Mouse (Mus musculus) forebrain, postnatal 0 days (tissue): ENCODE measurements at regions not wholly inside any gene's neighbourhood (a gene's known extent, or its start where the extent isn't known, plus 50 kb on each side); places are given as distances from the start of the nearest gene placed in this dataset.

ENCODE experiments used
- ATAC-seq: fragments of 200-750 bp; cut with Nextera tagmentation; 2 replicates; pipeline ENCODE4 v1.8.0; 2017; ENCODE audit warnings: mild to moderate bottlenecking, moderate library complexity
- DNase-seq: peaks from one replicate; pipeline ENCODE4 v3.0.0-alpha.2; 2015
- H3K27ac ChIP-seq: fragments of 300-500 bp; sonication (generic); 2 replicates; pipeline ENCODE4 v1.5.1; 2014; ENCODE audit warnings: low read depth, mild to moderate bottlenecking, antibody characterized with exemption, low read length, moderate library complexity, mixed read lengths
- H3K27me3 ChIP-seq: fragments of 300-500 bp; sonication (generic); 2 replicates; pipeline ENCODE4 v1.6.1; 2014; ENCODE audit warnings: mild to moderate bottlenecking, low read length, mixed read lengths; ENCODE audit not compliant: insufficient read depth
- H3K36me3 ChIP-seq: fragments of 300-500 bp; sonication (generic); 2 replicates; pipeline ENCODE4 v1.6.1; 2014; ENCODE audit warnings: mild to moderate bottlenecking, moderate library complexity; ENCODE audit not compliant: insufficient read depth
- H3K4me1 ChIP-seq: fragments of 300-500 bp; sonication (generic); 2 replicates; pipeline ENCODE4 v1.6.1; 2014; ENCODE audit warnings: antibody characterized with exemption; ENCODE audit not compliant: insufficient read depth
- H3K4me2 ChIP-seq: fragments of 300-500 bp; sonication (generic); 2 replicates; pipeline ENCODE4 v1.6.1; 2014; ENCODE audit warnings: low read depth, mild to moderate bottlenecking, moderate library complexity
- H3K4me3 ChIP-seq: fragments of 300-500 bp; sonication (generic); 2 replicates; pipeline ENCODE4 v1.5.1; 2014; ENCODE audit warnings: low read depth, low read length, mixed read lengths
- H3K9ac ChIP-seq: fragments of 300-500 bp; sonication (generic); 2 replicates; pipeline ENCODE4 v1.6.1; 2014; ENCODE audit warnings: mild to moderate bottlenecking
- H3K9me3 ChIP-seq: fragments of 300-500 bp; sonication (generic); 2 replicates; pipeline ENCODE4 v1.6.1; 2016; ENCODE audit warnings: low read length
- CTCF ChIP-seq: sonication (generic); IDR thresholded peaks from 2 replicates; pipeline ENCODE4 v1.5.1; 2016; ENCODE audit warnings: antibody characterized with exemption, control low read depth, low read depth
- WGBS: fragments of 180-500 bp; shearing (Covaris S2); extraction: QIAGEN DNeasy Blood & Tissue Kit; methylation state at CpG from one replicate; pipeline ENCODE4 v1.1.7; 2014; 5-methylcytosine and 5-hydroxymethylcytosine counted together

DNA sequence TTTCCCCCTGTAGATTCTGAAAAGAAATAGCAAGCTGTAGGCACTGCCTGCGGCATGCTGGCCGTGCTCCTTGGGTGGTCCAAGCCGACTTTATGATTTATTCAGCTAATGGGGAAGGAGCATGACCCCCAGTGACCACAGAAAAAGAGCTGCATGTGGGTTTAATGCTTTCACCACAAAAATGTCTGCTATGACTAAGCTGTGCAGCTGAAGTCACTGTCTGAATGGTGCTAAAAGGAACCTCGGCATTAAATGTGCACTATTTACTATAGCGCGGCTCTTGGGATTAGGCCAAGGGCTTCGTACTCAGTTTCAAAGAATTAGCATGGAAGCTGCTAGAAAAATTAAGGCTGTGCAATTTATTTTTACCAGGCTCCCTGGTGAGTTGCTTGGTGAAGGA lies 178.8 kb upstream of the Gypa start:
- no peaks in the 10 kb centered on the region for H3K9me3 ChIP-seq
- WGBS = 2% methylated on average over 7 of the region's 7 CpGs
- H3K9ac ChIP-seq = peak overlapping the region; percentile 56; the same call in 1 of the 2 replicates
- no peak for TF ChIP-seq CTCF
- ATAC-seq (peak; percentile 61), DNase-seq (peak; percentile 66)
- peak overlapping the region; percentile 46 for H3K4me2 ChIP-seq
- H3K27ac ChIP-seq = 0 out of 2 replicates have a peak overlapping the region, but pooled peaks have one; percentile 0
- H3K36me3 ChIP-seq = no peaks in the 10 kb centered on the region
- H3K4me1 ChIP-seq = peaks cover 4% of the 10 kb centered on the region; the same call in 1 of the 2 replicates
- H3K27me3 ChIP-seq = no peaks in the 10 kb centered on the region
- peak overlapping the region; percentile 21 for H3K4me3 ChIP-seq

DNA sequence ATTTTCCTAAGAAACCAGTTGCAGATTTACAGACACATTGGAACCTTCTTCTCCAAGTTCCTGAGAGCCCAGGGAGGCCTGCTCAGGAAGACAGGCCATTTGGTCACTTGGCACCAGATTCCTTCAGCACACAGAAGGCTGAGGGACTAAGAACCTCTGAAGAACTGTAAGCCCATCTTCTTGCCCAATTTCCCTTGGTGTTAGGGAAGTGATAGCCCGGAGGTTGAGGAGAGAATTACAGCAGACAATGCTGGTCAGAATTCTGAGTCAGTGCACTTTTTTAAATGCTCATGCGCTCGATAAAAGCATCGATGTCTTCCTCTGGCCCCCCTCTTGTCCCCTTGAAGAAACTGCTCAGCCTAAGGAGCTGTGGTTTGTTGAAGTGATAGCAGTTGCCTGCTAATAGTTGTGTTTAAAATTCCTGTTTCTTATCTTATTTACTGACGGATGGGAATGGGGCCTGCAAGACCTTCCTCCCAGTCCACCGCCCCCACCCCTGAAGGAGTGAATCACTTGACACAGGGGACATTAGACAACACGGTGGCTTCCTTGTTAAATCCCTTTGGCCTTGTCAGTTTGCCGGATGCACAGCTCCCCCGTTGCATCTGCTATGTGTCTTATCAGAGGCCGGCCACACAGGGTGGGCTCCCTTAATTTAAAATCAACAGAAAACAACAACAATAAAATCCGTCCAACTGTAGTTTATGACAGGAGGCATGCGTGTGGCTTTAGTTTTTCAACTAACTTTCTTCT lies 179.5 kb upstream of the Gypa start:
- H3K27me3 ChIP-seq = no peaks in the 10 kb centered on the region
- ATAC-seq (no peak), DNase-seq (no peak)
- no peak overlapping the region for H3K9ac ChIP-seq
- no peaks in the 10 kb centered on the region for H3K36me3 ChIP-seq
- 44% methylated on average over 12 of the region's 12 CpGs for WGBS
- TF ChIP-seq CTCF = 0 out of 2 replicates have a peak, but pooled peaks have one; percentile 21
- no peaks in the 10 kb centered on the region for H3K9me3 ChIP-seq
- H3K27ac ChIP-seq = no peak overlapping the region
- H3K4me1 ChIP-seq = peaks cover 4% of the 10 kb centered on the region; the same call in 1 of the 2 replicates
- no peak overlapping the region for H3K4me3 ChIP-seq
- no peak overlapping the region for H3K4me2 ChIP-seq

DNA sequence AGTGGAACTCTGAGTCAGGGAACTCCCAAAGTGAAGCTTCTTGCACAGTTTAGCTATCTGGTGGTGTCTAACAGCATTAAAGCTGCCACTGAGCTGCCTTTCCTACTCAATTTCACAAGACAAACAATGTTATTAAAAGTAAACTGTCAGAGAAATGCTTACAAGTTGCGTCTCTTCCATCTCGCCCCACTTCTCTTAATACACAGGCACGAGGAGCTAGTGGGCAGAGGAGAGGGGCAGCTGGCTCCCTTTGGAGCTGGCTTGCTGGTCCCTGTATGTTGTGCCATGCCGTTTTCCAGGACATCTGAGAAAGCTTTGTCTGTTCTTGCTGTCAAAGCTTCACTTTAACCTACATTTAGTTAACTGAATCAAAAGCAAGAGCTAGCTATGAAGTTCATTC lies 185.8 kb upstream of the Gypa start:
- H3K4me2 ChIP-seq = no peak overlapping the region
- no peak overlapping the region for H3K4me3 ChIP-seq
- H3K9me3 ChIP-seq = no peaks in the 10 kb centered on the region
- WGBS = 66% methylated on average over 4 of the region's 4 CpGs
- no peak overlapping the region for H3K27ac ChIP-seq
- no peak for TF ChIP-seq CTCF
- H3K36me3 ChIP-seq = no peaks in the 10 kb centered on the region
- H3K9ac ChIP-seq = no peak overlapping the region
- DNase-seq (no peak), ATAC-seq (no peak)
- H3K27me3 ChIP-seq = no peaks in the 10 kb centered on the region
- H3K4me1 ChIP-seq = no peaks in the 10 kb centered on the region

DNA sequence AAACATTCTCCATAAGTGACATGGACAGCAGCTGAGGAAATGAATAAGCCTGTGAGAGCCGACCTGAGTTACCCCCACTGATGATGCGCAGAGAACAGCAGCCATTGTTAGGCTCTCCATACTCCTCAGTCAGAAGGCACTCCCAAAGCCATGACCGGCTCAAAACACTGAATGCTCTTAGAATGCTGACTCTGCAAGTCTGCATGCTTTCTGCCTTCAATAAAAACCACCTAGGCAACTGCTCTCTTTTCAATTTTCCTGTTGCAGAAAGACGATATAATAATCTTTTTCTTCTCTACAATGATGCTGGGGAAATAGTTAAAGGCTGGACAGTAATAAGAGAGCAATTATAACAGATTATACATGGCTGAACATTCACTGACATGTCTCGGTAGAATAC lies 195.0 kb upstream of the Gypa start:
- TF ChIP-seq CTCF = no peak
- no peaks in the 10 kb centered on the region for H3K9me3 ChIP-seq
- H3K4me1 ChIP-seq = no peaks in the 10 kb centered on the region

DNA sequence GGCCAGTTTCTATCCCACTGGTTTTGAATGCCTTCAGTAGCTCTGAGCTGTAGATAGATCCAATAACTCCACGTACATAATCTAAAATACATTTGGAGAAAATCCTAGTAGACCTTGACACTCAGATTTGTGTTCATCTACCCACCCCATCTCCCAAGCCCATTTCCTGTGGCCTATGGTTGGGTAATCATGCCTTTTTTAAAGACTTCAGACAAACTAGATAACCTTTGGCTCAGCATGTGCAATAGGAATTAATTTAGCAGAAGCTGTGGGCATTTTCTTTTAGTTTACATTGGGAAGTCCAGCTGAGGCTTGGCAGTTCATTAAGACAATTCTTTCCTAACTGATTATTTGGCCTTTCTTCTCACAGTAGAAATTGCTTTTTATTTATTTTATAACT lies 203.3 kb upstream of the Gypa start:
- no peak overlapping the region for H3K9ac ChIP-seq
- DNase-seq = no peak
- H3K9me3 ChIP-seq = no peaks in the 10 kb centered on the region
- no peak for TF ChIP-seq CTCF
- H3K36me3 ChIP-seq = no peaks in the 10 kb centered on the region
- 43% methylated on average over 1 of the region's 1 CpGs for WGBS
- no peaks in the 10 kb centered on the region for H3K4me1 ChIP-seq
- H3K4me2 ChIP-seq = no peak overlapping the region
- ATAC-seq = no peak
- no peak overlapping the region for H3K27ac ChIP-seq
- no peak overlapping the region for H3K4me3 ChIP-seq
- no peaks in the 10 kb centered on the region for H3K27me3 ChIP-seq

More for the DNA sequence above, 195.0 kb upstream of the Gypa start:
- WGBS = 71% methylated on average over 5 of the region's 5 CpGs
- no peaks in the 10 kb centered on the region for H3K27me3 ChIP-seq
- no peak overlapping the region for H3K4me2 ChIP-seq
- H3K36me3 ChIP-seq = no peaks in the 10 kb centered on the region
- ATAC-seq = no peak
- no peak overlapping the region for H3K9ac ChIP-seq
- H3K27ac ChIP-seq = no peak overlapping the region
- no peak overlapping the region for H3K4me3 ChIP-seq
- no peak for DNase-seq

DNA sequence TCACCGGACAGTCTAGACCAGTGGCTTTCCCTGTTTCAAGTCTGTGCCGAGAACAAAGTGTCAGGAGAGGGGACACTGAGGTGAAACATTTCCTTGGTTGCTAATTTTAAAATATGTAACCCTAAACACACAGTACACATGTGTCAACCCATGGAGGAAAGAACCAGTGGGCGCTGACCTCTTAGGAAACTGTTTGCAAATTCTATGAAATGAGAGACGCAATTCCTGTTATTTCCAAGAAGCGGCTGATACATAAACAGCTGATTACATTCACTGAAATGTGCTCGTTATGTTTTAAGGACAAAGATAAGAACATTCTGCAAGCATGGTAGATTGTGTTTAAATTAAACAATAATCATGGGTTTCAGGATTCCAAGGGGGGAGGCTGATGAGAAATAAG lies 204.3 kb upstream of the Gypa start:
- WGBS = 68% methylated on average over 6 of the region's 6 CpGs
- no peak overlapping the region for H3K9ac ChIP-seq
- no peaks in the 10 kb centered on the region for H3K9me3 ChIP-seq
- ATAC-seq (no peak), DNase-seq (no peak)
- no peaks in the 10 kb centered on the region for H3K4me1 ChIP-seq
- H3K27ac ChIP-seq = no peak overlapping the region
- no peaks in the 10 kb centered on the region for H3K36me3 ChIP-seq
- no peak for TF ChIP-seq CTCF
- H3K27me3 ChIP-seq = no peaks in the 10 kb centered on the region
- no peak overlapping the region for H3K4me3 ChIP-seq
- no peak overlapping the region for H3K4me2 ChIP-seq

DNA sequence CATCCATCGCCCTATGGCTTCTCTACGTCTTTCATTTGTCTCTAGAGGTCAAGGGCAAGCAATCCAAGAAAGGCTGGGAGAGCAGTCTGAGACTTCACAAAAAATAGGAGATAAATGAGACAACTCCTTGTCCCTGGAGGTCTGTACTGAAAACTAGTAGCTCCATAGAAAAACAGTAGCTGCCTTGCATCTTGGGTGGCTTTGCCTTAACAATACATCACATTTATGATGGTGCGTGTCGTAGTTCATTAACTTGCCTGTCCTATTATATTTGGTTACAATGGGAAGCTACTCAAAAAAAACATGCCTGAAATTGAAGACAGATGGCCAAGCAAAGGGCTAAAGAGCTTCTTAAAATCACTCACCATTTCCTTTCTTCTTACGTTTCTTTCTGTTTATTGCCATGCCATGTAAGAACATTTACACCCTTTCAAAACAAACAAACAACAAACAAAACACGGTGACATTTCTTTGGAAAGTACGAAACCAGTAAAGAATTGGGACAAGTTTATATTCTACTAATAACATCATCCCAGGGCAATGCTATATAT lies 211.2 kb upstream of the Hhip start:
- H3K27me3 ChIP-seq = no peaks in the 10 kb centered on the region
- 78% methylated on average over 7 of the region's 7 CpGs for WGBS

More for the DNA sequence above, 211.2 kb upstream of the Hhip start:
- Histone ChIP-seq H3K36me3 (no peaks in the 10 kb centered on the region), H3K27ac (no peak overlapping the region), H3K4me2 (no peak overlapping the region), H3K9me3 (no peaks in the 10 kb centered on the region), H3K4me3 (no peak overlapping the region), H3K9ac (no peak overlapping the region), H3K4me1 (no peaks in the 10 kb centered on the region)
- DNase-seq (no peak), ATAC-seq (no peak)
- no peak for TF ChIP-seq CTCF
